Mouse (Mus musculus) liver, adult 2 months (tissue): ENCODE measurements around the gene Emc7. TPM values are rescaled to one million over a fixed set of nuclear protein-coding genes. Genes with fewer than 3 reads are reported as not detected.
"Not testable (repeated sequence)": the region's sequence is repeated elsewhere in the genome, so short reads cannot be mapped to it uniquely, and the experiment has no call there.

Experiments
- DNase-seq: peaks from one replicate; pipeline ENCODE4 v3.0.0-alpha.2; 2011; ENCODE audit warnings: low read depth, low spot score; ENCODE audit errors: extremely low read depth
- H3K27ac ChIP-seq: fragments of 200-500 bp; replicated peaks from 2 replicates; pipeline ENCODE4 v1.5.1; 2012; ENCODE audit warnings: low read depth, mild to moderate bottlenecking, control low read depth, inconsistent platforms, low read length; ENCODE audit not compliant: insufficient read depth
- H3K27me3 ChIP-seq: fragments of 200-500 bp; 2 replicates; pipeline ENCODE4 v1.6.1; 2012; ENCODE audit warnings: mild to moderate bottlenecking, moderate library complexity, low read length, inconsistent platforms; ENCODE audit not compliant: control insufficient read depth, insufficient read depth
- H3K36me3 ChIP-seq: fragments of 200-500 bp; 2 replicates; pipeline ENCODE4 v1.6.1; 2012; ENCODE audit warnings: low read length, inconsistent platforms; ENCODE audit not compliant: control insufficient read depth, insufficient read depth
- H3K4me1 ChIP-seq: fragments of 200-500 bp; 2 replicates; pipeline ENCODE4 v1.6.1; 2011; ENCODE audit warnings: low read length; ENCODE audit not compliant: control insufficient read depth, insufficient read depth
- H3K4me3 ChIP-seq: fragments of 200-500 bp; 2 replicates; pipeline ENCODE4 v1.5.1; 2011; ENCODE audit warnings: low read depth, mild to moderate bottlenecking, control low read depth, low read length, moderate library complexity; ENCODE audit not compliant: insufficient read depth
- H3K79me2 ChIP-seq: fragments of 200-500 bp; 2 replicates; pipeline ENCODE4 v1.6.1; 2012; ENCODE audit warnings: inconsistent platforms, mild to moderate bottlenecking, low read length, moderate library complexity; ENCODE audit not compliant: control insufficient read depth, insufficient read depth
- H3K9ac ChIP-seq: fragments of 200-500 bp; 2 replicates; pipeline ENCODE4 v1.6.1; 2012; ENCODE audit warnings: low read depth, mild to moderate bottlenecking, control low read depth, inconsistent platforms, low read length
- CTCF ChIP-seq: fragments of 200-500 bp; IDR thresholded peaks from 2 replicates; pipeline ENCODE4 v1.5.1; 2011; ENCODE audit warnings: low read depth, low read length, control low read depth
- POLR2A ChIP-seq: fragments of 200-500 bp; IDR thresholded peaks from 2 replicates; pipeline ENCODE4 v1.6.1; 2011; ENCODE audit warnings: low read length, control low read depth; ENCODE audit not compliant: insufficient read depth; ENCODE audit errors: extremely low read depth
- WGBS: fragments of 180-500 bp; shearing (Covaris S2); methylation state at CpG from one replicate; pipeline ENCODE4 v1.1.7; 2018; 5-methylcytosine and 5-hydroxymethylcytosine counted together
- polyA plus RNA-seq: library from polyadenylated mRNA; depleted of rRNA; stranded (reverse); fragments of >200 nt; gene quantifications from 2 replicates; pipeline ENCODE4 v1.2.3, GENCODE M21; 2012; rRNA removed
- total RNA-seq: library from RNA; depleted of rRNA; stranded (reverse); fragments of >200 nt; gene quantifications from 2 replicates; pipeline ENCODE4 v1.2.3, GENCODE M21; 2014; rRNA removed

The Emc7 gene
- total RNA-seq (19.9 and 21.9 TPM in 2 replicates), polyA plus RNA-seq (8.0 and 9.6 TPM in 2 replicates)

DNA sequence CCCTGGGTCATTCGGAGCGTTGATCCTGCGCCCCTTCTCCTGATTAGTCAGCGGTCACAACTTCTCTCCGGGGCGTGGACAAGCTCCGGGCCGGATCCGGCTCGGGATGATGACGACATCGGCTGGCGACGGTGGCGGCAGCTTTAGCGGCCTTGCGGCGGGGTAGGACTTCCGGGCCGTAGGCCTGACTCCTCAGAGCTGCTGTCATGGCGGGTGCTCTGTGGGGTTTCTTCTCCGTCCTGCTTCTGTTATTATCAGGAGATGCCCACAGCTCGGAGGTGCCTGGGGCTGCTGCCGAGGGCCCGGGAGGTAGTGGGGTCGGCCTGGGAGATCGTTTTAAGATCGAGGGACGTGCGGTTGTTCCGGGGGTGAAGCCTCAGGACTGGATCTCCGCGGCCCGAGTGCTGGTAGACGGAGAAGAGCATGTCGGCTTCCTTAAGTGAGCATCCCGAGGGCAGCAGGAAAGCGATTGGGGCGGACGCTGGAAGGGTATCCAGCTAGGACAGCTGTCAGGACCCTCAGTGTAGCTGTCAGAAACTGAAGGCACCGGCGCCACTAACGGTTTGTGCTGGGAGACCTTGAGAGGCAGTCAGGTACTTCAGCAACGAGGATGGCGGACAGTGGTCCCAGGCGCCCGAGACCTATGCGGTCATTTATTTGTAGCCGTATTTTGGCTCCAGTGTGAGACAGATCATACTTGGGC lies at the start of gene Emc7:
Gene Emc7 (plus strand): TSS at position 136 of the 703 bp plus-strand sequence.
- WGBS = under 1% methylated on average over 49 of the region's 49 CpGs
- TF ChIP-seq CTCF = no peak
- TF ChIP-seq POLR2A = peak; percentile 79
- DNase-seq = peak; percentile 84
- peak within 1 kb of the TSS; percentile 92 for H3K9ac ChIP-seq
- peak within 1 kb of the TSS; percentile 87 for H3K27ac ChIP-seq
- no peaks in the 10 kb centered on the region for H3K27me3 ChIP-seq
- H3K4me1 ChIP-seq = peaks cover 5% of the 10 kb centered on the region; the same call in 1 of the 2 replicates
- H3K4me3 ChIP-seq = peak within 1 kb of the TSS; percentile 94
- peaks cover 2% of the 10 kb centered on the region for H3K36me3 ChIP-seq
- H3K79me2 ChIP-seq = peaks cover 7% of the 10 kb centered on the region; the same call in 1 of the 2 replicates

DNA sequence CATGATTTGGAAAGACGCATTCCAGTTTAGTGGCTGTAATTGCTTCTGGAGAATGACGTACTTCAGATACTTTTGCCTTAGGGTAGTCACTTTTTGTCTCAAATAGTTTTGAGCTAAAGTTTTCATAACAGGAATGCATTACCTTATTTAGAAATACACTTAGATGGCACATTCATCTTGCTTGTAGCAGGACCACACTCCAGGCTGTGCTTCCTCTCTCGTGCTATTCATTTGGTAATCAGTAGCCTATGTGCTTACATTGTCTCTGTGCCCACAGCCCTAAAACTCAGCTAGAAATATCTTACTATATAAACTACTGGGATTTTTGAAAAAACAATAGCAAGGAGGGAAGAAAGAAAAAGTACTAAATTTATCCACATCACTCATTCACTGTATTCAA lies 47.8 kb upstream of the Emc7 start:
- Histone ChIP-seq H3K27ac (no peak overlapping the region), H3K9ac (no peak overlapping the region), H3K4me1 (no peaks in the 10 kb centered on the region), H3K36me3 (peaks cover 21% of the 10 kb centered on the region), H3K4me3 (no peak overlapping the region), H3K79me2 (no peaks in the 10 kb centered on the region; the same call in 1 of the 2 replicates), H3K27me3 (no peaks in the 10 kb centered on the region)
- DNase-seq = no peak
- TF ChIP-seq POLR2A = no peak
- no peak for TF ChIP-seq CTCF
- WGBS = 93% methylated on average over 3 of the region's 3 CpGs

DNA sequence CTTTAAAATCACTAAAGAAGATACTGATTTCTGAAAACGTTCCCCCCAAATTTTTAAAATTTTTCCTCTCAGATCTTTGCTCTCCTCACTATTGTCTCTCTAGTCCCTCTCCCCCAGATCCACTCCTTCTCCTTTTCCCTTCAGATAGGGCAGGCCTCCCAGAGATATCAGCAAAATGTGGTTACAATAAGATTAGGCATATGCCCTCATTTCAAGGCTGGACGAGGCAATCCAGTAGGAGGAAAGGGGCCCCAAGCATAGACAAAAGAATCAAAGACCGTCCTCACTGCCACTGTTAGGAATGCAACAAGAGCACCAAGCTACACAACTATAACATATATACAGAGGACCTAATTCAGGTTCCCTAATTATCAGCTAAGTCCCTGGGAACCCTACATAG lies 29.5 kb upstream of the Emc7 start:
- Histone ChIP-seq H3K9ac (no peak overlapping the region), H3K27ac (no peak overlapping the region), H3K4me3 (no peak overlapping the region), H3K79me2 (no peaks in the 10 kb centered on the region), H3K4me1 (no peaks in the 10 kb centered on the region), H3K36me3 (no peaks in the 10 kb centered on the region), H3K27me3 (no peaks in the 10 kb centered on the region)
- no peak for DNase-seq
- TF ChIP-seq CTCF = no peak
- no peak for TF ChIP-seq POLR2A
- whole genome bisulfite sequencing = 67% methylated on average over 3 of the region's 3 CpGs

DNA sequence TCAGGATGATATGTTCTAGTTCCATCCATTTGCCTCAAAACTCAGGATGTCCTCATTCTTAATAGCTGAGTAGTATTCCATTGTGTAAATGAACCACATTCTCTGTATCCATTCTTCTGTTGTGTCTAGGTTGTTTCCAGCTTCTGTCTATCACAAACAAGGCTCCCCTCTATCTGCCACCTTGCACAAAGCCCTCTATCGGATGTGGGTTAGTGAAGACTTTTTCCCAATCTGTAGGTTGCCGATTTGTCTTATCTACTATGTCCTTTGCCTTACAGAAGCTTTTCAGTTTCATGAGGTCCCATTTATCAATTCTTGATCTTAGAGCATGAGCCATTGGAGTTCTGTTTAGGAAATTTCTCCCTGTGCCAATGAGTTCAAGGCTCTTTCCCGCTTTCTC lies 26.3 kb upstream of the Emc7 start:
- not testable (repeated sequence) for H3K4me3 ChIP-seq, H3K27ac ChIP-seq, H3K4me1 ChIP-seq, H3K36me3 ChIP-seq, H3K79me2 ChIP-seq, DNase-seq, H3K9ac ChIP-seq, H3K27me3 ChIP-seq
- 92% methylated on average over 3 of the region's 3 CpGs for WGBS

DNA sequence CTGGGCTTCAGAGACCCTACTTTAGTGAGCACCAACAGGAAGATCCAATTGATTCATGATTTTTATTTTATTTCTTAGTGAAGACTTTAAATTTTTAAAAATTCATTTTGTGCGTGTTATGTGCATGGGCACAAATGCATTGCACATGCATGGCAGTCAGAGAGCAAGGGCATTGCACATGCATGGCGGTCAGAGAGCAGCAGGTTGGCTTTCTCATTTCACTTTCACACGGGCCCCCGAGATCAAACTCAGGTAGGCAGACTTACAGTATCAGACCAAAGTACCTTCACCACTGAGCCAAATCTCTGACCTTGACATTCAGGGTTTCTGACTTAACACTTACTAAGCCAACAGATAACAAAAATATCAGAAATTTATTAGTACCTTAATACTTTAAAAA lies 25.1 kb upstream of the Emc7 start:
- Histone ChIP-seq H3K4me3 (no peak overlapping the region), H3K36me3 (no peaks in the 10 kb centered on the region), H3K27ac (no peak overlapping the region), H3K4me1 (no peaks in the 10 kb centered on the region), H3K27me3 (no peaks in the 10 kb centered on the region), H3K79me2 (no peaks in the 10 kb centered on the region), H3K9ac (no peak overlapping the region)
- no peak for TF ChIP-seq CTCF
- no peak for TF ChIP-seq POLR2A
- DNase-seq = no peak
- WGBS = 71% methylated on average over 4 of the region's 4 CpGs

DNA sequence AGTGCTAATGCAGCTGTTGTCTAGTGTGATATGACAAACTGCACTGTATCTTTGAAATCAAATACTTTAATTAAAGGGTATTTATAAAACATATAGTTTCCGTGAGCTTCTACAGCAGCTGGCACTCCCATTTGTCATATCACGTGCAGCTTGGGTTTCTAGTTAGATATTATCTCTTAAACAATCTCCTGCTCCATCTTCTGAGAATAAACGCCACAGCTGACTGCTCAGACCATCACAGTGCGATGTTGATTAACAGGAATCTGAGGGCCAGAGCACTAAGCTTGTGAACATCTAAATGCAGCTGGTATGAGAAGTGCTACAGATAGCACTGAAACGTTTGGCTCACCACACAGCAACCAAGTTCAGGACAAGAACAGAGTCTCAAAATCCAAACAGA lies 24.4 kb upstream of the Emc7 start:
- WGBS = 67% methylated on average over 5 of the region's 5 CpGs
- no peak overlapping the region for H3K4me3 ChIP-seq
- H3K9ac ChIP-seq = no peak overlapping the region
- H3K36me3 ChIP-seq = no peaks in the 10 kb centered on the region
- TF ChIP-seq CTCF = no peak
- TF ChIP-seq POLR2A = no peak
- no peak for DNase-seq
- H3K4me1 ChIP-seq = no peaks in the 10 kb centered on the region
- no peaks in the 10 kb centered on the region for H3K79me2 ChIP-seq
- H3K27ac ChIP-seq = no peak overlapping the region
- no peaks in the 10 kb centered on the region for H3K27me3 ChIP-seq
